Mouse (Mus musculus) fibroblast of lung, adult 2 months (primary cell): ENCODE data around the gene AI182371.
A peak's percentile ranks its signal among the peaks of the same experiment; 100 is the strongest.

Source experiments
- DNase-seq: peaks from one replicate; pipeline ENCODE4 v3.0.0-alpha.2; 2011; ENCODE audit warnings: low read depth

Gene AI182371

GRCm38 (mm10) chr2:35101443-35101842, at the start of gene AI182371:
AI182371 (minus strand) TSS chr2:35101543.
- DNase-seq, result no peak

DNA sequence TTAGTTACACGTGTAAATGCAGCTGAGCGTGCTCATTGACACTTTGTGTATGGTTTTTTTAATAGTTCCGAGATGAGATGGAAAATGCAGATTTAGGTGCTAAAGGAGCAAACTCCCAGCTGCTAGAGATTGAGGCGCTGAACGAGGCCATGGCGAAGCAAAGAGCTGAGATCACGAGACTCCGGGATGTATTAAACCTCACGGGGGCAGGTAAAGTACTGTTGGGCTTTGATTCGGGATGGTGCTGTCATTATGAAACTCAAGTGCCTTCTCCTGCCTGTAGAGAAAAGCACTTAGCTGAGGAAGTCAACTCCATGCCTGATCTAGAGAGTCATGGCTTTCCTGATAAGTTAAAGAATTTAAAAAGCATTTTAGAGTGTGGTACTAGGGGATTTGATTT, 47.5 kb upstream of the AI182371 start:
- DNase-seq, result no peak

GRCm38 (mm10) chr2:35141673-35142072, 40.3 kb upstream of the AI182371 start:
- DNase-seq, result no peak

DNA sequence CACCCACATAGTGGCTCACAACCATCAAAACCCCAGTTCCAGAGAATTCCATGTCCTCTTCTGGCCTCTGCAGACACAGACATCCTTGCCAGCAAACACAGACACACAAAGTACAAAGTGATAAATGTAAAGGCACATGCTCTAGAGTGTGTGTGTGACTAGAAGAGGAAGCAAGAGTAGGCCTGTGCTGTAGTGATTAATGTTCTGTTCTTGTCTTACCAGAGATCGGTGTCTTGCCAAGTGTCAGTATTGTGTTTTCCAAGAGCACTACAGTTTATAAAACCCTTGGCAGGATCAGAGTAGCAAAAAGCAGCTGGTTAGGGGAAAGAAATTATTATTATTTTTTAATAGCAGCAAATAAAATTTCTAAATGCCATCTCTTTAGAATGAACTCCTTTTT, 37.2 kb upstream of the AI182371 start:
- no peak for DNase-seq

DNA sequence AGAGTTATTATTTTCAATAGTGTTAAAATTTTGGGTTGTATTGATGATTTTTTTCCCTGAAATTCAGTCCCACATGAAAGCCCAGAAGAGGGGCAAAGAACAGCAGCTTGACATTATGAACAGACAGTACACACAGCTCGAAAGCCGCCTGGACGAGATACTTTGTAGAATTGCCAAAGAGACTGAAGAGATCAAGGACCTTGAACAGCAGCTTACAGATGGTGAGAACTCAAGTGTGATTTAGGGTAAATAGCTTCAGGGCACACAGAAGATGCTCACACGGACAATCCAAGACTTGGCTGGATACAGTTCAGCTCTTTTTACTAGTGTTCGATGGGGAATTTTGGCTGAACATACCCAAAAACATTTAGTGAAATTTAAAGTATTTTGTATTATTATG, 32.5 kb upstream of the AI182371 start:
- no peak for DNase-seq

DNA sequence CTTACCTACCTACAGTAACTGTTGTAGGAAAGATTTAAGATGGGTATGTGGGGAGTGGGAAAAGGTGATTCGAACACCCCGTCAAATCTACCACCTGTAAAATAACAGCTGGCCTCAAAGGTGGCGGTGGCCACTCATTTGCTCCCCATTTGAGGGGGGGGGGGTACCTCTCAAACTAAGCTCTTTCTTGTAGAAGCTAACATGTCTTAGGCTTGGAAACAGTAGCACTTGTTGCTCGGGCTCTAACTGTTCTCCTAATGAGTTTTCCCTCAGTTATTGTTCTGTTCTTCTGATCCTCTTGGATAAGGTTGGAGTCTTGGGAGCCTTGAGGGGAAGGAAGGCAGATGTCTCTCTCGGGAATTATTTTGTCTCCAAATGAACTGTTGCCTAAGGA, 31.3 kb upstream of the AI182371 start:
- no peak for DNase-seq

- peak; percentile 98 for DNase-seq
These were observed 30.8 kb upstream of the AI182371 start for GRCm38 (mm10) chr2:35131991-35132661.

- no peak for DNase-seq
These were observed 30.1 kb upstream of the AI182371 start for GRCm38 (mm10) chr2:35131491-35131890.

- DNase-seq, result no peak
These were observed 23.4 kb upstream of the AI182371 start for GRCm38 (mm10) chr2:35124716-35125115.

GRCm38 (mm10) chr2:35110521-35110920, 9.2 kb upstream of the AI182371 start:
- no peak for DNase-seq

DNA sequence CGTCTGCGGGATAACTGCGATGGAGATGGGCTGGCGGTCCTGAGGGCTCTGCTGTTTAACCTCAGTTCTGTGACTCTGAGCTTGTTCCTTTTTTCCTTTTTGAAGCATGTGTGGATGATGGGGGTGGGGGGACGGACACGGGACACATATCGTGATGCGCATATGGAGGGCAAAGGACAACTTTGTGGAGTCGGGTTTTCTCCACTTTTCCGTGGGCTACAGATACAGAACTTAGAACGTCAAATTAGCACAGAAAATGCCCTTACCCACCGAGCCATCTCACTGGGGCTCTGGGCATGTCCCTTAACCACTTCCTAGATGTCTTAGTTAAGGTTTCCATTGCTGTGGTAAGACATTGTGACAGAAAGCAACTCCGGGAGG, 8.6 kb upstream of the AI182371 start:
- no peak for DNase-seq

GRCm38 (mm10) chr2:35109141-35109923, 8.0 kb upstream of the AI182371 start, which contains the start of gene Cntrl:
Cntrl (plus strand) TSS chr2:35109492.
- peak; percentile 71 for DNase-seq

DNA sequence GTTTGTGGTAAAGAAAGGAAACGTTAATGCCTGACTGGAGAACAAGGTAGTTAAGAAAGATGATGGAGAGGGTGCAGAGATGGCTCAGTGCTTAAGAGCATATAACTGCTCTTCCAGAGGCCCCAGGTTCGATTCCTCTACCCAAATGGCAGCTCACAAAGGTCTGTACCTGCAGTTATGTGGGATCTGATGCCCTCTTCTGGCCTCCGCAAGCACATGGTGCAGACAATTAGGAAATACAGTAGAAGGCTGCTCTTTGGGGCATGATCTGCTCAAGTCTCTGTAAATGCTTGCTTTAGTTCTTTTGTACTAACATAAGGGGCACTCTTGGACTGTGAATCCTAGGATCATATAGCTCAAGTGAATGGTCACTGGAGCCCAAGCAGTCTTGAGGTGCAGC, 7.4 kb upstream of the AI182371 start:
- DNase-seq, result peak; percentile 39

GRCm38 (mm10) chr2:35107984-35108635, 6.8 kb upstream of the AI182371 start:
- no peak for DNase-seq

- no peak for DNase-seq
These were observed 3.5 kb upstream of the AI182371 start for GRCm38 (mm10) chr2:35104843-35105242.

DNA sequence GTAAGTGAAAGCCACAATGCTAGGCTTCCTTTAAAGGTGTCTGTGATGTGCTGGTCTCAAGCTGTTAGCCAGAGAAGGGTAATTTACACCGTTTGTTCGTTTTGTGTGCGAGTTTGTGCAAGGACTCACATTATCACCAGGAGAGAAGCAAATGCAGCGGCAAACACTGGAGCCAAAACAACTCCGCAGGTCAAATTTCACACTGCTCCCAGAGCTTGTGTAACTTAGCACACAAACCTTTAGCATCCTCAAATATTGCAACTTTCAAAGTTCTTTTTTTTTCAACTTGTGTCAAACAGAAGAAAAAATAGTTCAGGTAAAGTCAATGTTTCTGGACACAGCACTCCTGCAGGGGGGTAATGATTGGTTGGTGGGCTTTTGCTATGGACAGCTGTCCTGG, 2.2 kb upstream of the AI182371 start:
- DNase-seq, result no peak

GRCm38 (mm10) chr2:35102777-35103176, 1.4 kb upstream of the AI182371 start:
- no peak for DNase-seq

DNA sequence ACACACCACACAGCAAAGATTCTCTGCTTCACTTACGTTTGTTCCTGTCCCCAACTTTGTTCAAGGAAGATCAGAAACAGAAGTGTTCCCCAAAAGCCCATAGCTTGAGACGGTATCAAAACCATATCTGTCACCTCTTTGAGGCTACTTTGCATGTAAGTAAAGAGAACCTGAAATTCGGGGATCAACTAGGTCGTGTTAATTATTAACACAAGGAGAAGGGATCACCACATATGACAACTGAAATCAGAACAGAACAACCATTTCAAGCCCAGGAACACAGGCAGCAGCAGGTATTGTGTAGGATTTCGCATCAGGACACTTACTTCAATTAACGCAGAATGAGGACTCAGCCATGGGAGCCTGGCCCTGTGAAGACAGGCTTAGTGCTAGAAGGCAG, 814 bp downstream of the AI182371 start:
- no peak for DNase-seq

GRCm38 (mm10) chr2:35087418-35087817, 13.9 kb downstream of the AI182371 start:
- DNase-seq, result no peak

- no peak for DNase-seq
These were observed 22.2 kb downstream of the AI182371 start for GRCm38 (mm10) chr2:35079166-35079565.

GRCm38 (mm10) chr2:35074328-35074727, 27.0 kb downstream of the AI182371 start:
- no peak for DNase-seq

DNA sequence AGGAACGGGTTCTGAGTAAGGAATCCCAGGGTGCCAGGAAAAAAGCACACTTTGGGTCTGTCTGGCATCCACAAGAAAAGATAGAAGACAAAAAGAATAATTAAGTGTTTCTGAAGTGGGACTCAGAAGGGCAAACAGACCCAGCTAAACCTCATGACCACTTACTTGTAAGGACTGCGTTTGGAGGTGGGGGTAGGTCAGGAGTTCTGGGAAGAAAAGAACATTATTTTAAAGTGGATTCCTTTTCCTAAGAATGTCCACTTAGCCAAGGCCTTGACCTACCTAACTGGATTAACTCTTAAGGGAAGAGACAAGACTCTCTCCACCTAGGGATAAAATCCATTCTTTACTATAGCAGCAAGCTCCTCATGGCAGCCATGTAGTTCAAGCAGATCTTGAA, 28.8 kb downstream of the AI182371 start:
- no peak for DNase-seq

GRCm38 (mm10) chr2:35070275-35070674, 31.1 kb downstream of the AI182371 start:
- DNase-seq, result no peak
